Mouse (Mus musculus): ENCODE data around the gene Stat5b. TPM values are rescaled to one million over a fixed set of nuclear protein-coding genes. Genes with fewer than 3 reads are reported as not detected.

The Stat5b gene
- total and polyA plus RNA-seq, 3 experiments = 29.3 to 37.0 (median 32.3) TPM

GRCm38 (mm10) chr11:100848789-100849379, 1.6 kb downstream of the Stat5b start:
- H3K9ac ChIP-seq (ENCODE audit: control insufficient read depth, low read depth, low read length, poor library complexity, severe bottlenecking) = peak overlapping the region; percentile 23
- peaks cover 4% of the 10 kb centered on the region in 2 experiments; a peak in 3 of 4 replicates for H3K27me3 ChIP-seq (ENCODE audit: control insufficient read depth in 1 of 2, insufficient read depth in 2 of 2, low read length in 2 of 2)
- no peak for TF ChIP-seq KAT2A (conservative IDR thresholded peaks at IDR 0.05; ENCODE audit: low read depth, low read length)
- peak; percentile 81 for TF ChIP-seq ETS1 (IDR thresholded peaks at IDR 0.05; ENCODE audit: low read depth, low read length)
- TF ChIP-seq SIN3A (IDR thresholded peaks at IDR 0.05; ENCODE audit: low read length) = peak; percentile 79
- TF ChIP-seq GATA1 (IDR thresholded peaks at IDR 0.05; ENCODE audit: low read depth, low read length) = peak; percentile 74
- peak in 1 of 2 experiments; percentile 50; a peak in 1 of 4 replicates for TF ChIP-seq EP300 (IDR thresholded peaks at IDR 0.05; ENCODE audit: low read depth in 1 of 2, low read length in 2 of 2)
- TF ChIP-seq TCF12 (IDR thresholded peaks at IDR 0.05; ENCODE audit: low read depth, low read length) = peak; percentile 26
- H3K4me1 ChIP-seq (ENCODE audit: control insufficient read depth in 1 of 2, insufficient read depth in 2 of 2, low read length in 2 of 2) = peaks cover 10 to 15% of the 10 kb centered on the region in 2 experiments
- peaks cover 41% of the 10 kb centered on the region for H3K79me2 ChIP-seq (ENCODE audit: control insufficient read depth, insufficient read depth, low read length, poor library complexity)
- H3K27ac ChIP-seq (ENCODE audit: control insufficient read depth, low read depth, low read length) = peak overlapping the region; percentile 26
- DNase-seq (ENCODE audit: low read depth, low spot score) = peak; percentile 58
- peaks cover 0 to 18% of the 10 kb centered on the region in 2 experiments; a peak in 2 of 4 replicates for H3K36me3 ChIP-seq (ENCODE audit: control insufficient read depth in 1 of 2, insufficient read depth in 2 of 2, low read length in 2 of 2)
- H3K9me3 ChIP-seq (replicated peaks; ENCODE audit: insufficient read depth, low read length) = no peaks in the 10 kb centered on the region
- peak overlapping the region; percentile 78 to 98 for H3K4me3 ChIP-seq (ENCODE audit: control insufficient read depth in 1 of 2, insufficient read depth in 1 of 2, low read depth in 2 of 2, low read length in 2 of 2)

DNA sequence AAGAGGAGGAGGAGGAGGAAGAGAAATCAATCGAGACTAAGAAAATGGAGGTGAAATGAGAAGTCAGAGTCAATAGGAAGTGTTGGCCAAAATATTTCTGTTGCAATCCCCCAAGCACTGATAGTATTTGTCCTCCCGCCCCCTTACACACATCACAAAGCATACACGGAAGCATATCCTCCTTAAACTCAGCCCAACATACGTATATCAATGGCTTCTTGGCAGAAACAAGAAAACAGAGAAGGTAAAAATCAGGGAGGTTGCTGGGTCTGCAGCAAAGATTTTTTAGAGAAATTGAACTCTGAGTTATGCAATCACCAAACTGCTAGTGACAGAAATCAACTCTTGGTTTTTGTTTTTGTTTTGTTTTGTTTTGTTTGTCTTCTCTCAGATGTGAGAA, 2.4 kb downstream of the Stat5b start:
- peaks cover under 1 to 1% of the 10 kb centered on the region in 2 experiments; a peak in 2 of 4 replicates for H3K27me3 ChIP-seq (ENCODE audit: control insufficient read depth in 1 of 2, insufficient read depth in 2 of 2, low read length in 2 of 2)
- peaks cover 0 to 18% of the 10 kb centered on the region in 2 experiments; a peak in 2 of 4 replicates for H3K36me3 ChIP-seq (ENCODE audit: control insufficient read depth in 1 of 2, insufficient read depth in 2 of 2, low read length in 2 of 2)
- DNase-seq (ENCODE audit: low read depth, low spot score) = peak; percentile 75
- H3K4me1 ChIP-seq (ENCODE audit: control insufficient read depth in 1 of 2, insufficient read depth in 2 of 2, low read length in 2 of 2) = peaks cover 10 to 15% of the 10 kb centered on the region in 2 experiments
- H3K4me3 ChIP-seq (ENCODE audit: control insufficient read depth in 1 of 2, insufficient read depth in 1 of 2, low read depth in 2 of 2, low read length in 2 of 2) = peak overlapping the region; percentile 20 to 41; a peak in 3 of 4 replicates
- H3K9me3 ChIP-seq (replicated peaks; ENCODE audit: insufficient read depth, low read length) = no peaks in the 10 kb centered on the region
- H3K27ac ChIP-seq (ENCODE audit: control insufficient read depth, low read depth, low read length) = peak overlapping the region; percentile 35; the same call in 1 of the 2 replicates
- 0 out of 2 replicates have a peak overlapping the region, but pooled peaks have one; percentile 18 for H3K9ac ChIP-seq (ENCODE audit: control insufficient read depth, low read depth, low read length, poor library complexity, severe bottlenecking)
- TF ChIP-seq RAD21 (IDR thresholded peaks at IDR 0.05; ENCODE audit: low read depth, low read length) (no peak), RCOR1 (IDR thresholded peaks at IDR 0.05; ENCODE audit: low read depth, low read length) (no peak), TAL1 (IDR thresholded peaks at IDR 0.05; ENCODE audit: low read length) (no peak), SMC3 (IDR thresholded peaks at IDR 0.05; ENCODE audit: low read depth, low read length) (no peak), ELF1 (IDR thresholded peaks at IDR 0.05; ENCODE audit: low read depth, low read length) (peak; percentile 40; the same call in 1 of the 2 replicates), ETS1 (IDR thresholded peaks at IDR 0.05; ENCODE audit: low read depth, low read length) (0 out of 2 replicates have a peak, but pooled peaks have one; percentile 24), NELFE (IDR thresholded peaks at IDR 0.05; ENCODE audit: low read depth, low read length) (no peak), HCFC1 (IDR thresholded peaks at IDR 0.05; ENCODE audit: low read depth, low read length) (0 out of 2 replicates have a peak, but pooled peaks have one; percentile 36), SIN3A (IDR thresholded peaks at IDR 0.05; ENCODE audit: low read length) (0 out of 2 replicates have a peak, but pooled peaks have one; percentile 39), GATA1 (IDR thresholded peaks at IDR 0.05; ENCODE audit: low read depth, low read length) (0 out of 2 replicates have a peak, but pooled peaks have one; percentile 28), MAZ (IDR thresholded peaks at IDR 0.05; ENCODE audit: low read depth, low read length) (no peak)
- H3K79me2 ChIP-seq (ENCODE audit: control insufficient read depth, insufficient read depth, low read length, poor library complexity) = peaks cover 47% of the 10 kb centered on the region

All from MEL (cell line).